Mouse (Mus musculus): ENCODE results near the gene Lpar1. TPM values are rescaled to one million over a fixed set of nuclear protein-coding genes. Genes with fewer than 3 reads are reported as not detected.
"Not testable (repeated sequence)": the region's sequence is repeated elsewhere in the genome, so short reads cannot be mapped to it uniquely, and the experiment has no call there.

Lpar1 gene
- polyA plus RNA-seq, 1 experiment from 2014 or later = 20.6 TPM

DNA sequence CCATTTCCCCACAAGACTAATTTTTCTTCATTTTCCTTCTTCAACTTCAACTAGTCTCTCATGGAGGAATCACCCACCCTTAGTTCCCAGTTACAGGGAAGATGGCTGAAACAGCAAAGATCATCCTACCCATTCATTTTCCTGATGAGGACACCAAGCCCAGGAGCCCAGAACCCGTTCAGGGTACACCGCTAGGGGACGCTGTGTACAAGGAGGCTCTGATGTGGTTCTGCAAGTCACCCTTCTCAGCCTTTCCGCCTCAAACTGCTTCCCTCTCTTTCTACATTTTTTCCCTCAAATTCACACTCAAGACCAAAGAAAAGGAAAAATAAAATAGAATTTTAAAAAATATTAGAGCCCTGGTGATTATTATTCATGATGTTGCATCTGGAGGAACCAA is 1.9 kb downstream of the Lpar1 start:
- H3K27ac ChIP-seq (ENCODE audit: low read length) = no peak overlapping the region

DNA sequence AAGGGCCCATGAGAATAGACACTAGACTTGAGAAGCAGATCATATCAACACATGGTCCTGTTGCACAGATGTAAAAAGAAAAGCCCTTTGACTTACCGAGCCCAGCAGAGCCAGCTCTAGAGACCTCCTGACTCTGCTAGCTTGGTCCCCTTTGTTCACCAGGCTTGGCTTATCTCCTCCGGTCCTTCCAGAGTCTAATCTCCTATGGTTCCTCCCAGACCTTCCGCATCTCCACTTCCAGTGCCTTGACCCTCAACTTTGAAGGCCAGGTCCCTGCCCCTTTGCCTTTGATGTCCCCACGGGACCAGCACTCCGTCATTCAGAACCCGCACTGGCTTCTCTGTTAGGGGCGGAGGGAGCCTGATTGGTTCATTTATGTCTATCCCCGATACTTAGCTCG is 6.0 kb downstream of the Lpar1 start:
- 63% methylated on average over 9 of the region's 9 CpGs for WGBS
- no peak overlapping the region for H3K4me2 ChIP-seq (ENCODE audit: low read depth, low read length)
- H3K4me1 ChIP-seq (ENCODE audit: control insufficient read depth, insufficient read depth, low read length) = peaks cover 23% of the 10 kb centered on the region
- H3K27ac ChIP-seq (ENCODE audit: low read length) = no peak overlapping the region
- no peak overlapping the region for H3K4me3 ChIP-seq (ENCODE audit: low read length)
- no peak overlapping the region for H3K9ac ChIP-seq (ENCODE audit: low read length)
- no peak for ATAC-seq (replicated peaks; ENCODE audit: extremely low read depth, insufficient read depth, low FRiP score)
- no peaks in the 10 kb centered on the region for H3K36me3 ChIP-seq (ENCODE audit: control insufficient read depth, insufficient read depth)
- H3K9me3 ChIP-seq (replicated peaks; ENCODE audit: control insufficient read depth, low read length) = no peaks in the 10 kb centered on the region
- H3K27me3 ChIP-seq (ENCODE audit: control insufficient read depth, insufficient read depth, low read length) = no peaks in the 10 kb centered on the region

More for the DNA sequence above, 1.9 kb downstream of the Lpar1 start:
- no peak overlapping the region for H3K9ac ChIP-seq (ENCODE audit: low read length)
- WGBS = 12% methylated on average over 4 of the region's 4 CpGs
- no peak for ATAC-seq (replicated peaks; ENCODE audit: extremely low read depth, insufficient read depth, low FRiP score)
- H3K36me3 ChIP-seq (ENCODE audit: control insufficient read depth, insufficient read depth) = no peaks in the 10 kb centered on the region
- no peaks in the 10 kb centered on the region for H3K27me3 ChIP-seq (ENCODE audit: control insufficient read depth, insufficient read depth, low read length)
- peaks cover 16% of the 10 kb centered on the region for H3K4me1 ChIP-seq (ENCODE audit: control insufficient read depth, insufficient read depth, low read length)
- H3K4me3 ChIP-seq (ENCODE audit: low read length) = peak overlapping the region; percentile 78
- no peaks in the 10 kb centered on the region for H3K9me3 ChIP-seq (replicated peaks; ENCODE audit: control insufficient read depth, low read length)
- H3K4me2 ChIP-seq (ENCODE audit: low read depth, low read length) = peak overlapping the region; percentile 99; the same call in 1 of the 2 replicates

DNA sequence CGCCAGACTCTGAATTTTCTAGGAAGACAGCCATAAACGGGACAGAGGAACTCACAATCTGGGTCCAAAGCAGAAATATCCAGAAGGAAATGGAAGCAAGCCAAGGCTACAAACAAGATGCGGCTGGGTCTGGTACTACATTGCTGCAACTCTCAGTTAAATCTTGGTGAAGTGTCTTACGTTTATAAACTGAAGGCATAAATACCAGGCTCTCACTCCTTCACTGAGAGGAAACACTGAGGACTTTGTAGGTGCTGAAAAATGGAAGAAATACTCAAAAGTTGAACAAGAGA is 6.5 kb downstream of the Lpar1 start:
- Histone ChIP-seq H3K4me1 (ENCODE audit: control insufficient read depth, insufficient read depth, low read length) (peaks cover 23% of the 10 kb centered on the region), H3K36me3 (ENCODE audit: control insufficient read depth, insufficient read depth) (no peaks in the 10 kb centered on the region), H3K9me3 (replicated peaks; ENCODE audit: control insufficient read depth, low read length) (no peaks in the 10 kb centered on the region), H3K27ac (ENCODE audit: low read length) (no peak overlapping the region; the same call in 1 of the 2 replicates), H3K9ac (ENCODE audit: low read length) (no peak overlapping the region), H3K4me2 (ENCODE audit: low read depth, low read length) (no peak overlapping the region), H3K27me3 (ENCODE audit: control insufficient read depth, insufficient read depth, low read length) (no peaks in the 10 kb centered on the region), H3K4me3 (ENCODE audit: low read length) (no peak overlapping the region)
- ATAC-seq (replicated peaks; ENCODE audit: extremely low read depth, insufficient read depth, low FRiP score) = no peak
- WGBS = 57% methylated on average over 4 of the region's 4 CpGs

GRCm38 (mm10) chr4:58546441-58547272 is 7.0 kb downstream of the Lpar1 start:
- no peaks in the 10 kb centered on the region for H3K9me3 ChIP-seq (replicated peaks; ENCODE audit: control insufficient read depth, low read length)
- peak; percentile 18; the same call in 1 of the 2 replicates for ATAC-seq (replicated peaks; ENCODE audit: extremely low read depth, insufficient read depth, low FRiP score)
- peak overlapping the region; percentile 43 for H3K27ac ChIP-seq (ENCODE audit: low read length)
- 28% methylated on average over 11 of the region's 11 CpGs for WGBS
- H3K4me1 ChIP-seq (ENCODE audit: control insufficient read depth, insufficient read depth, low read length) = peaks cover 23% of the 10 kb centered on the region
- no peaks in the 10 kb centered on the region for H3K36me3 ChIP-seq (ENCODE audit: control insufficient read depth, insufficient read depth)
- H3K27me3 ChIP-seq (ENCODE audit: control insufficient read depth, insufficient read depth, low read length) = no peaks in the 10 kb centered on the region
- no peak overlapping the region for H3K4me2 ChIP-seq (ENCODE audit: low read depth, low read length)
- no peak overlapping the region for H3K9ac ChIP-seq (ENCODE audit: low read length)
- H3K4me3 ChIP-seq (ENCODE audit: low read length) = no peak overlapping the region

DNA sequence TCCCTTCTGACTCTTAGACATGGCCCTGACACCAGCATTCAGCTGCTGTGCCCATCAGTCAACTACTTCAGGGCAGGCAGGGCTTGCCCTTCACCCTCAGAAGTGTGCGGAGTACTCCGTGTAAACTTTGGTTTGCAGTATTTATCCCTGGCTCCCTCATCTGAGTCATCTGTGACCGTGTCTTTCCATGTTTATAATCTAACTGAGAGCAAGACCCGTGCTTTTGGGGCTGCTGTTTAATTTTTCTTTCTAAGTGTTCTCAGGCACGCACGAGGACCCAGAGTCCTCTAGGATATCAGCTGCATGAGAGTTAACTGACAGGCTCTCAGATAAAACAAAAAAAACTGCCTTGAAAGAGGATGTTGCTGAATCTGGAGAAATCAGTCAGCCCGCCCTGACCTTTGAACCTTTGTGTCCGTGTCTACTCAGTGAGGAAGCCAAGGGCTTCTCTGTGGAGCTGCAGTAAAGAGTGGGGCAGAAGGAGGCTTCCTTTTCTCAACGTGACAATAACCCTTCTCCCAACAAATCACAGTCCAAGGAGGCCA is 7.7 kb downstream of the Lpar1 start:
- WGBS = 27% methylated on average over 9 of the region's 9 CpGs
- no peak overlapping the region for H3K4me2 ChIP-seq (ENCODE audit: low read depth, low read length)

DNA sequence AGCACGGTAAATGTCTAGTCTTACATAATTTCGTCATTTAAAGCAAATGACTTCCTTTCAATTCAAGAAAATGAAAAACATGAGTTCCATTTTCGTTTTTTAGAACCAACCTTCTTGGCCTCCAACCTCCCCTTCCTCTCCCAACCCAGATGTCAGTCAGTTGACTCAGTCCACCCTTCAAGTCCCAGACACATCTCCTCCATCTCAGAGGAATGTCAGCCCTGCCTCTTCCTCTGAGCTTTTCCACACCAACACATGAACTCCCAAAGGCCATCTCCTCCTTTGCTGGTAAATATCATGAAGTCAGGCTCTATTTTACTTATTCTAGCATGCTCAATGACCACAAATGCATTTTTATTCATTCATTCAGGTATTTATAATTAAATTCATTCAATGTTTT is 10.5 kb downstream of the Lpar1 start:
- Histone ChIP-seq H3K9ac (ENCODE audit: low read length) (no peak overlapping the region), H3K27me3 (ENCODE audit: control insufficient read depth, insufficient read depth, low read length) (no peaks in the 10 kb centered on the region), H3K4me1 (ENCODE audit: control insufficient read depth, insufficient read depth, low read length) (peaks cover 23% of the 10 kb centered on the region), H3K27ac (ENCODE audit: low read length) (no peak overlapping the region), H3K9me3 (replicated peaks; ENCODE audit: control insufficient read depth, low read length) (no peaks in the 10 kb centered on the region), H3K4me2 (ENCODE audit: low read depth, low read length) (no peak overlapping the region), H3K4me3 (ENCODE audit: low read length) (no peak overlapping the region), H3K36me3 (ENCODE audit: control insufficient read depth, insufficient read depth) (no peaks in the 10 kb centered on the region)
- WGBS = 89% methylated on average over 3 of the region's 3 CpGs
- no peak for ATAC-seq (replicated peaks; ENCODE audit: extremely low read depth, insufficient read depth, low FRiP score)

More for the DNA sequence above, 7.7 kb downstream of the Lpar1 start:
- Histone ChIP-seq H3K9ac (ENCODE audit: low read length) (no peak overlapping the region), H3K27ac (ENCODE audit: low read length) (peak overlapping the region; percentile 43; the same call in 1 of the 2 replicates), H3K4me1 (ENCODE audit: control insufficient read depth, insufficient read depth, low read length) (peaks cover 23% of the 10 kb centered on the region), H3K9me3 (replicated peaks; ENCODE audit: control insufficient read depth, low read length) (no peaks in the 10 kb centered on the region), H3K27me3 (ENCODE audit: control insufficient read depth, insufficient read depth, low read length) (no peaks in the 10 kb centered on the region), H3K4me3 (ENCODE audit: low read length) (no peak overlapping the region), H3K36me3 (ENCODE audit: control insufficient read depth, insufficient read depth) (no peaks in the 10 kb centered on the region)
- peak; percentile 37 for ATAC-seq (replicated peaks; ENCODE audit: extremely low read depth, insufficient read depth, low FRiP score)

- H3K4me1 ChIP-seq (ENCODE audit: control insufficient read depth, insufficient read depth, low read length) = peaks cover 22% of the 10 kb centered on the region
- H3K27me3 ChIP-seq (ENCODE audit: control insufficient read depth, insufficient read depth, low read length); H3K27ac ChIP-seq (ENCODE audit: low read length); H3K36me3 ChIP-seq (ENCODE audit: control insufficient read depth, insufficient read depth); H3K9ac ChIP-seq (ENCODE audit: low read length); H3K4me3 ChIP-seq (ENCODE audit: low read length); ATAC-seq (replicated peaks; ENCODE audit: extremely low read depth, insufficient read depth, low FRiP score); H3K4me2 ChIP-seq (ENCODE audit: low read depth, low read length); H3K9me3 ChIP-seq (replicated peaks; ENCODE audit: control insufficient read depth, low read length): not testable (repeated sequence)
- 92% methylated on average over 7 of the region's 7 CpGs for WGBS
Measured at GRCm38 (mm10) chr4:58542656-58543055, 11.0 kb downstream of the Lpar1 start.

GRCm38 (mm10) chr4:58540841-58541240 is 12.9 kb downstream of the Lpar1 start:
- peaks cover 4% of the 10 kb centered on the region for H3K4me1 ChIP-seq (ENCODE audit: control insufficient read depth, insufficient read depth, low read length)
- H3K4me2 ChIP-seq (ENCODE audit: low read depth, low read length) = no peak overlapping the region
- H3K27me3 ChIP-seq (ENCODE audit: control insufficient read depth, insufficient read depth, low read length) = no peaks in the 10 kb centered on the region
- H3K27ac ChIP-seq (ENCODE audit: low read length) = no peak overlapping the region
- no peak for ATAC-seq (replicated peaks; ENCODE audit: extremely low read depth, insufficient read depth, low FRiP score)
- no peaks in the 10 kb centered on the region for H3K36me3 ChIP-seq (ENCODE audit: control insufficient read depth, insufficient read depth)
- no peaks in the 10 kb centered on the region for H3K9me3 ChIP-seq (replicated peaks; ENCODE audit: control insufficient read depth, low read length)
- H3K9ac ChIP-seq (ENCODE audit: low read length) = no peak overlapping the region
- 93% methylated on average over 3 of the region's 3 CpGs for WGBS
- H3K4me3 ChIP-seq (ENCODE audit: low read length) = no peak overlapping the region

DNA sequence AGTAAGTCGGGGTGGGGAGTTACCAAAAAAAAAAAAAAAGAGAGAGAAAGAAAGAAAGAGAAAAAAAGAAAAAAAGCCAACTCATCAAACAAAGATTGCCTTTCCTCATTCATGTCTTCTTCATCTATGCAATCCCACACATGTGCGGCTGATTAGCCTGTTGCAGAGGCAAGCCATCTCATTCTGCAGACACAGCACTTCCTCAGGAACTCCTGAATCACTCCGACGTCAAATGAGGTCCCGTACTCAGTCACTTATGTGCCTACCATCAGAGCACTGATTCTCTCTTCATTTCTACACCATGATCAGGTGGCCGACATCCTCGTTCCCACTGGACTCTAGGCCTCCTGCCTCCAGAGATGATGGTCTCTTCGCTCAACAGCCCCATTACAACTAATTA is 13.3 kb downstream of the Lpar1 start:
- Histone ChIP-seq H3K9me3 (replicated peaks; ENCODE audit: control insufficient read depth, low read length) (no peaks in the 10 kb centered on the region), H3K27ac (ENCODE audit: low read length) (no peak overlapping the region), H3K4me3 (ENCODE audit: low read length) (no peak overlapping the region), H3K9ac (ENCODE audit: low read length) (no peak overlapping the region), H3K36me3 (ENCODE audit: control insufficient read depth, insufficient read depth) (no peaks in the 10 kb centered on the region), H3K4me1 (ENCODE audit: control insufficient read depth, insufficient read depth, low read length) (peaks cover under 1% of the 10 kb centered on the region; the same call in 1 of the 2 replicates), H3K4me2 (ENCODE audit: low read depth, low read length) (no peak overlapping the region), H3K27me3 (ENCODE audit: control insufficient read depth, insufficient read depth, low read length) (no peaks in the 10 kb centered on the region)
- no peak for ATAC-seq (replicated peaks; ENCODE audit: extremely low read depth, insufficient read depth, low FRiP score)
- WGBS = 74% methylated on average over 8 of the region's 8 CpGs
